Mouse (Mus musculus): ENCODE data around the gene Smoc2.

Gene Smoc2

GRCm38 (mm10) chr17:14277310-14277709, 2.0 kb upstream of the Smoc2 start:
- DNase-seq (ENCODE audit: low read depth, low spot score) = no peak

GRCm38 (mm10) chr17:14279966-14280300, 627 bp downstream of the Smoc2 start:
- DNase-seq (ENCODE audit: low read depth, low spot score) = no peak

- no peak for DNase-seq (ENCODE audit: low read depth, low spot score)
Measured at GRCm38 (mm10) chr17:14280425-14280833, 1.1 kb downstream of the Smoc2 start.

- peak; percentile 4 for DNase-seq (ENCODE audit: low read depth, low spot score)
Measured at GRCm38 (mm10) chr17:14288015-14288616, 8.8 kb downstream of the Smoc2 start.

- no peak for DNase-seq (ENCODE audit: low read depth, low spot score)
Measured at GRCm38 (mm10) chr17:14293617-14294016, 14.3 kb downstream of the Smoc2 start.

GRCm38 (mm10) chr17:14295146-14295545, 15.8 kb downstream of the Smoc2 start:
- no peak for DNase-seq (ENCODE audit: low read depth, low spot score)

GRCm38 (mm10) chr17:14300361-14300760, 21.1 kb downstream of the Smoc2 start:
- no peak for DNase-seq (ENCODE audit: low read depth, low spot score)

- no peak for DNase-seq (ENCODE audit: low read depth, low spot score)
Measured at GRCm38 (mm10) chr17:14301491-14302344, 22.4 kb downstream of the Smoc2 start.

GRCm38 (mm10) chr17:14302356-14302755, 23.1 kb downstream of the Smoc2 start:
- DNase-seq (ENCODE audit: low read depth, low spot score) = no peak

GRCm38 (mm10) chr17:14303722-14304121, 24.4 kb downstream of the Smoc2 start:
- no peak for DNase-seq (ENCODE audit: low read depth, low spot score)

- DNase-seq (ENCODE audit: low read depth, low spot score) = no peak
Measured at GRCm38 (mm10) chr17:14309884-14310283, 30.6 kb downstream of the Smoc2 start.

- no peak for DNase-seq (ENCODE audit: low read depth, low spot score)
Measured at GRCm38 (mm10) chr17:14312440-14312839, 33.1 kb downstream of the Smoc2 start.

- DNase-seq (ENCODE audit: low read depth, low spot score) = no peak
Measured at GRCm38 (mm10) chr17:14314308-14314707, 35.0 kb downstream of the Smoc2 start.

- DNase-seq (ENCODE audit: low read depth, low spot score) = no peak
Measured at GRCm38 (mm10) chr17:14316536-14316935, 37.2 kb downstream of the Smoc2 start.

- no peak for DNase-seq (ENCODE audit: low read depth, low spot score)
Measured at GRCm38 (mm10) chr17:14317439-14317838, 38.1 kb downstream of the Smoc2 start.

GRCm38 (mm10) chr17:14326156-14326555, 46.9 kb downstream of the Smoc2 start:
- no peak for DNase-seq (ENCODE audit: low read depth, low spot score)

GRCm38 (mm10) chr17:14328037-14328436, 48.7 kb downstream of the Smoc2 start:
- DNase-seq (ENCODE audit: low read depth, low spot score) = no peak

- no peak for DNase-seq (ENCODE audit: low read depth, low spot score)
Measured at GRCm38 (mm10) chr17:14330498-14330897, 51.2 kb downstream of the Smoc2 start.

GRCm38 (mm10) chr17:14339932-14340557, 60.7 kb downstream of the Smoc2 start:
- DNase-seq (ENCODE audit: low read depth, low spot score) = no peak

- DNase-seq (ENCODE audit: low read depth, low spot score) = no peak
Measured at GRCm38 (mm10) chr17:14340736-14341135, 61.4 kb downstream of the Smoc2 start.

- DNase-seq (ENCODE audit: low read depth, low spot score) = no peak
Measured at GRCm38 (mm10) chr17:14342511-14342910, 63.2 kb downstream of the Smoc2 start.

- no peak for DNase-seq (ENCODE audit: low read depth, low spot score)
Measured at GRCm38 (mm10) chr17:14343442-14343841, 64.1 kb downstream of the Smoc2 start.

- DNase-seq (ENCODE audit: low read depth, low spot score) = no peak
Measured at GRCm38 (mm10) chr17:14345556-14345955, 66.2 kb downstream of the Smoc2 start.
